Mouse (Mus musculus) heart, postnatal 36 days (tissue): ENCODE results near the gene Sobp. TPM values are rescaled to one million over a fixed set of nuclear protein-coding genes. Genes with fewer than 3 reads are reported as not detected.

ENCODE experiments used
- DNase-seq, 2 experiments: peaks; one replicate each; pipeline ENCODE4 v3.0.0; 2021 to 2022
- intact Hi-C: fragments of 180-260 bp; cut with DNase I; formaldehyde crosslinking; loops from one replicate; pipeline ENCODE4 v1.15.1; 2025
- total RNA-seq, 2 experiments: library from RNA; stranded (reverse); gene quantifications; 2 replicates each; pipeline ENCODE4 v1.2.3; 2021

Gene Sobp
- total RNA-seq, 2 experiments from 2014 or later: 13.3 to 13.9 TPM

- intact Hi-C loops: no loop called here
- no peak for DNase-seq
These were observed 79.8 kb downstream of the Sobp start for GRCm38 (mm10) chr10:43094537-43094936.

- DNase-seq: no peak
- intact Hi-C loops: no loop called here
These were observed 80.9 kb downstream of the Sobp start for GRCm38 (mm10) chr10:43093440-43093839.

GRCm38 (mm10) chr10:43090040-43090439 lies 84.3 kb downstream of the Sobp start:
- intact Hi-C loops: no loop called here
- no peak for DNase-seq

GRCm38 (mm10) chr10:43087421-43087820 lies 86.9 kb downstream of the Sobp start:
- intact Hi-C loops: no loop called here
- DNase-seq: no peak

- DNase-seq: no peak
- intact Hi-C loops: no loop called here
These were observed 87.4 kb downstream of the Sobp start for GRCm38 (mm10) chr10:43086888-43087287.

GRCm38 (mm10) chr10:43084087-43084366 lies 90.3 kb downstream of the Sobp start:
- DNase-seq: no peak
- intact Hi-C loops: no loop called here

GRCm38 (mm10) chr10:43083288-43084086 lies 90.8 kb downstream of the Sobp start:
- intact Hi-C loops: no loop called here
- DNase-seq: no peak

- intact Hi-C loops: no loop called here
- DNase-seq: peak in 1 of 2 experiments; percentile 23
These were observed 93.0 kb downstream of the Sobp start for GRCm38 (mm10) chr10:43081316-43081715.

GRCm38 (mm10) chr10:43075535-43076152 lies 98.7 kb downstream of the Sobp start:
- DNase-seq: no peak
- intact Hi-C loops: no loop called here

GRCm38 (mm10) chr10:43073281-43073680 lies 101.0 kb downstream of the Sobp start:
- intact Hi-C loops: no loop called here
- DNase-seq: no peak

GRCm38 (mm10) chr10:43070893-43071292 lies 103.4 kb downstream of the Sobp start:
- DNase-seq: no peak
- intact Hi-C loops: no loop called here

GRCm38 (mm10) chr10:43065331-43065730 lies 109.0 kb downstream of the Sobp start:
- no peak for DNase-seq
- intact Hi-C loops: no loop called here

GRCm38 (mm10) chr10:43061519-43062105 lies 112.7 kb downstream of the Sobp start:
- DNase-seq: no peak
- intact Hi-C loops: no loop called here

GRCm38 (mm10) chr10:43055405-43055804 lies 118.9 kb downstream of the Sobp start:
- intact Hi-C loops: no loop called here
- no peak for DNase-seq

- intact Hi-C loops: no loop called here
- DNase-seq: no peak
These were observed 119.6 kb downstream of the Sobp start for GRCm38 (mm10) chr10:43054776-43055175.

- intact Hi-C loops: no loop called here
- no peak for DNase-seq
These were observed 120.3 kb downstream of the Sobp start for GRCm38 (mm10) chr10:43053861-43054560.

GRCm38 (mm10) chr10:43052462-43052861 lies 121.9 kb downstream of the Sobp start:
- DNase-seq: peak in 1 of 2 experiments; percentile 30
- intact Hi-C loops: no loop called here

GRCm38 (mm10) chr10:43047804-43048348 lies 126.5 kb downstream of the Sobp start:
- intact Hi-C loops: no loop called here
- no peak for DNase-seq

- DNase-seq: peak in 1 of 2 experiments; percentile 33
- intact Hi-C loops: no loop called here
These were observed 130.8 kb downstream of the Sobp start for GRCm38 (mm10) chr10:43043351-43044209.
